Mouse (Mus musculus): ENCODE data around the gene Palld. TPM values are rescaled to one million over a fixed set of nuclear protein-coding genes. Genes with fewer than 3 reads are reported as not detected.

The Palld gene
- total RNA-seq (2017) = 0.70 and 0.74 TPM in 2 replicates

DNA sequence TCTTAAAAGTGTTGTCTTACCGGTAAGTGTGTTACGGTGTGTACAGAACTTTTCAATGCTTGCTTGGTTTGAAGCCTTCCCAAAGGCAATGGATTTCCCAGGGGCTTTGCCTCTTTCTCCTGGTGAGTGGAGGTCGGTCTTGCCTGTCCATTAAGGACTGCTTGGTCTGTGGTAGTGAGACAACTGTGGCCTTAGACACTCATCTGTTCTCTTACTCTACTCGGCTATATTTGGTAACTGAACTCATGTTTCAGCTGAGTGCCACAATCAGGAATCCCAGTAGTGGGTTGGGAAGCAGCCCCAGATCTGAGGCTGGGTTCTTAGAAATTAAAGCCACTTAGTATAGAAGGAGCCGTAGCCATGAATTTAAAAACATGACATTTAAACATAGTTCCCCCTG is at the start of gene Palld:
Gene Palld, minus strand, starts transcription at position 170 of the 400 bp plus-strand sequence.
- no peak for ATAC-seq (ENCODE audit: extremely low read depth, insufficient number of reproducible peaks, low FRiP score, poor library complexity, severe bottlenecking)

DNA sequence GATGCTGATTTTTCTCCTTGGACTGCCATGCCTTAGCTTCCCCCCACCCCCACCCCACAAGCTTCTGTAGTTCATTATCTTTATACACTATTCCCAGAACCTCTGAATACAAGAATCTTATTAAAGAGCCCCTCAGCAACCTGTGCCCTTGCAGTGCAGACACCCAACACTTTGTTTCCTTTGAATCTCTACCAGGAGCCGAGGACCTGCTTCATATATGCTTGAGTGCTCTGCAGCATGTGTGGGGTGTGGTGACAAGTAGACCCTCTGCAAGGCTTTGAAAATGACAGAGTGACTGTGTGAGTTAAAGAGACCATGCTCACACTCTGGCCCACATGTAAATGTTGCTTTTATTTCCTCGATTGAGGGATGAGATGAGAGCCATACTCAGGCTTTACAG is 35.1 kb upstream of the Palld start:
- no peak for ATAC-seq (ENCODE audit: extremely low read depth, insufficient number of reproducible peaks, low FRiP score, poor library complexity, severe bottlenecking)

- ATAC-seq (ENCODE audit: extremely low read depth, insufficient number of reproducible peaks, low FRiP score, poor library complexity, severe bottlenecking) = no peak
Observed at GRCm38 (mm10) chr8:61933243-61933642, 30.8 kb upstream of the Palld start.

DNA sequence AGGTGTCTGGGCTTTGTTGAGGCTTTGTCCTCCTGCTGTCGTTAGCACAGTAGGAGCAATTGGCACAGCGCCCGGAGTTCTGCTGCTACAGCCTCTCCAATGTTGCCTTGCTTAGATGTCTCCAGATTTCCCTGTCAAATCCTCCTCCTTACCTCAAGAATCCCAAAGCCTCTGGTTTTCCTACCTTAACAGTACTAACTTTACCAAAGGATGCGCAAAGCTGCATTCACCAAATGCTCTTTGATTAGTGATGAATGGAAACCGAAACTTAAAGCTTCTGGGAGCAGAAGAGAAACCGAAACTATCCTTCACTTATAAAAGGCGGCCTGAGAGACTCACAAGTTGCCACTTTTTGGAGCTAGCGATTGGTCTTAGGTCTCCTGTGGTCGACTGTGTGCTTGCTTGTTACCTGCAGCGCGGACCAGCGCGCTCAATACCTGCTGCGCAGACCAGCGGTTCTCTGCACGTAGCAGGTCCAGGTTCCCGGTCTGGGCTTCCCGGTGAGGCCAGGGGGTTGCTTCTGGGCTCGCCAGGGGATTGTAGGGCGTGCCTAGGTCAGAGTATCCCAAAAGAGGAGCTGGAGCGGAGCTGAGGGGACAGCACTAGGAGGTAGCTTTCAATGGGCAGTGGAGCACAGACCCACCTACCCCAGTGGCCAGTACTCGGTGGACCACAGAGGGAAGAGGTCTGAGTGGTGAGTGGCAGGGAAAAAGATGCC is 25.4 kb upstream of the Palld start, which contains the start of gene Ddx60:
Gene Ddx60, plus strand, starts transcription at position 311 of the 718 bp plus-strand sequence.
- ATAC-seq (ENCODE audit: extremely low read depth, insufficient number of reproducible peaks, low FRiP score, poor library complexity, severe bottlenecking) = peak; percentile 72

GRCm38 (mm10) chr8:61924518-61924917 is 22.0 kb upstream of the Palld start:
- ATAC-seq (ENCODE audit: extremely low read depth, insufficient number of reproducible peaks, low FRiP score, poor library complexity, severe bottlenecking) = no peak

DNA sequence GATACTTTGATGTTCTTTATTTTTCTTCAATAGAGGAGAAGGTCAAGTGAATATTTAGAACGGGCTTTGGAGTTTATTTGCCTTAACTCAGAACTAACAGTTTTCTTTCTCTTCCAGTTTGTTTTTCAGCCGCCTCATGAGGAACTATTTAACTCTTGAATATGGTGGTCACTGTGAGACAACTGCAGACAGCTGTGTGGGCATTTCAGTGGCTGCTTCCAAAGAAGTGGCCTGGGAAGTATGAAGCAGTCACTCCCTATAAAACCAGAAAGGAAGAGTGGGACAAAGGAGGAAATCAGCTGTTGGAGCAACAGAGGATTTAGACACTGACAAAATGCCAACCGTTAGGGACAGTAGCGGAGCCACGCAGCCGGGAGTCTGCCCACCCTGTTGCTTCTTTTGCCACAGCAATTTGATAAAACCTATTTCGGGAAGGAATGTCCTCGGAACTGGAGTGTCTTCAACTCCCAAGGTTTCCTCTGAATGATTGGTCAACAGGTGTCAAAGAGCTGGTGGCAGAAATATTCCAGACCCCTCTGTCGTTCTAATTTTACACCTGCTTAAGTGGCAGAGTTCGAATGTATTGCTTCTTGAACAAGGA is 19.1 kb upstream of the Palld start:
- ATAC-seq (ENCODE audit: extremely low read depth, insufficient number of reproducible peaks, low FRiP score, poor library complexity, severe bottlenecking) = no peak

GRCm38 (mm10) chr8:61920389-61920788 is 17.9 kb upstream of the Palld start:
- no peak for ATAC-seq (ENCODE audit: extremely low read depth, insufficient number of reproducible peaks, low FRiP score, poor library complexity, severe bottlenecking)

DNA sequence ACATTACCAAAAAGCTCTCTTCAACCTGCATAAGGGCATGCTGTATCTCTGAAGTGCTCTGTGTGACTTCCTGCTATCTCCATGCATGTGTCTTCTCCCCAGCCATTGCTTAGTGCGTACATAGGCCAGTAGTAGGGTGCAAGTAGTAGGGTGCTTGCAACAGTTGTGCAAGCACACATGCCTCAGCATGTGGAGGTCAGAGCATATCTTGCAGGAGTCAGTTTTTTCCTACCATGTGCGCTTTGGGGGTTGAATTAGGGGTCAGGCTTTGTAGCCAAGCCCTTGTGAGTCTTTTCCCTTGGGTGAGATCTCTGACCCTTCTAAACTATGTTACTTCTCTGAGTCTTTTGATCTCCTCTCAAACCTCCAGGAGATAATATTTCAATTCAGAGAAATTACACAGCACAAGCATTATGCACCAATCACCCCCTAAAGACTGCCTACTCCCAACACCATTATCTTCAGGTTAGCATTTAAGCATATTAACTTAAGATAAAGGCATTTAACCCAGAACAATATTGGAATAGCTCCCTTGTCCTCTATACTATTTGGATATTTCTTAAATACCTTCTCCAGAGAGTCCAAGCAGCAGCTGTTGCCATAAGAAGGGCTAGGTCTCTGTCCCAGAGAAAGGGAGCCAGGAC is 16.8 kb upstream of the Palld start:
- ATAC-seq (ENCODE audit: extremely low read depth, insufficient number of reproducible peaks, low FRiP score, poor library complexity, severe bottlenecking) = no peak

DNA sequence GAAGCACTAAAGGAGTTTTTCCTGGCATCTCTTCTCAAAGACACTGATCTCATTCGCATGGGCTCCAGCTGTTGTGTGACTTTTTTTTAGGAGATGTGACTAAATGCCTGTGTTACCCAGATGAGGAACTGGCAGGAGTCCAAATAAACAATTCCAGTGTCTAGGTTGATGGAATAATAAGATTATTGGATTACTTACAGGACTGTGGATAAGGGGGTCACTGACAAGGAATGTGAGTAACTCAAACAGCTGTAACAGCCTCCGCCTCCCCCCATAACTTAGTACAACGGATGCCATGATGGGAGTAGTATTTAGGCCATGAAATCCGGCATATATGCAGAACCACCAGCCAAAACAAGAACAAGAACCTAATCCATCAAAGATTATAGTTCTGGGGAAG is 14.8 kb upstream of the Palld start:
- ATAC-seq (ENCODE audit: extremely low read depth, insufficient number of reproducible peaks, low FRiP score, poor library complexity, severe bottlenecking) = no peak

- no peak for ATAC-seq (ENCODE audit: extremely low read depth, insufficient number of reproducible peaks, low FRiP score, poor library complexity, severe bottlenecking)
Observed at GRCm38 (mm10) chr8:61913957-61914356, 11.5 kb upstream of the Palld start.

DNA sequence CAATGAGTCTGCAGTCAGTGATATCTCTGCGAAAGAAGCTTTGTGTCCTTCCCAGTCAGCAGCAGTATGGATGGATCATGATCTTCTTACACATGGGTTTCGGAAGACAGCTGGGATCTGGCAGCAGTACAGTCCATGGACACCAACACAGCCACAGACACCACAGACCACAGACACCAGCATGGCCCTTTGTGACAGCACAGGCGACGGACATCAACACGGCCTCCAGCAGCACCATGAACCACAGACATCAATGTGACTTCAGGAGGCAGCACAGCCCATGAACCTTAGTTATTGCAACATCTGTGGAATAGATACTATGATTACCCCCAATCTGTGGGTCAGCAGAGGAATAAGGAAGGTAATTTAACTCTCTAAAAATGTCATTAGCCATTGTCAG is 10.3 kb upstream of the Palld start:
- no peak for ATAC-seq (ENCODE audit: extremely low read depth, insufficient number of reproducible peaks, low FRiP score, poor library complexity, severe bottlenecking)

DNA sequence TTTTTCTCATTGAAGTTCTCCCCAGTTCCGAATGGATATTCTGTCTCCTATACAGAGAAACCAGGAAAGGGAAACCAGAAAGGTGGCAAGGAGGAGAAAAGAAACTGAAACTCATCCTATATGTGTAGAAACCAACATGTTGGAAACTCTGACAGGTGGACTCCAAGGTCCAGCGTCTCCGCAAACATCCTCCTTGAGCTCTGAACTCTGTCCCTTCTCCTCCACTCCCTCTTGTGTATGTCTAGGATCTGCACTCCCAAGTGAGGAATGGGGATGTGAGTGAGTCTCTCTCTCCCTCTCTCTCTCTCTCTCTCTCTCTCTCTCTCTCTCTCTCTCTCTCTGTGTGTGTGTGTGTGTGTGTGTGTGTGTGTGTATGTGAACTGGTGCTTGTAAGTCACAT is 6.8 kb upstream of the Palld start:
- ATAC-seq (ENCODE audit: extremely low read depth, insufficient number of reproducible peaks, low FRiP score, poor library complexity, severe bottlenecking) = no peak

GRCm38 (mm10) chr8:61908303-61909215 is 6.1 kb upstream of the Palld start:
- no peak for ATAC-seq (ENCODE audit: extremely low read depth, insufficient number of reproducible peaks, low FRiP score, poor library complexity, severe bottlenecking)

DNA sequence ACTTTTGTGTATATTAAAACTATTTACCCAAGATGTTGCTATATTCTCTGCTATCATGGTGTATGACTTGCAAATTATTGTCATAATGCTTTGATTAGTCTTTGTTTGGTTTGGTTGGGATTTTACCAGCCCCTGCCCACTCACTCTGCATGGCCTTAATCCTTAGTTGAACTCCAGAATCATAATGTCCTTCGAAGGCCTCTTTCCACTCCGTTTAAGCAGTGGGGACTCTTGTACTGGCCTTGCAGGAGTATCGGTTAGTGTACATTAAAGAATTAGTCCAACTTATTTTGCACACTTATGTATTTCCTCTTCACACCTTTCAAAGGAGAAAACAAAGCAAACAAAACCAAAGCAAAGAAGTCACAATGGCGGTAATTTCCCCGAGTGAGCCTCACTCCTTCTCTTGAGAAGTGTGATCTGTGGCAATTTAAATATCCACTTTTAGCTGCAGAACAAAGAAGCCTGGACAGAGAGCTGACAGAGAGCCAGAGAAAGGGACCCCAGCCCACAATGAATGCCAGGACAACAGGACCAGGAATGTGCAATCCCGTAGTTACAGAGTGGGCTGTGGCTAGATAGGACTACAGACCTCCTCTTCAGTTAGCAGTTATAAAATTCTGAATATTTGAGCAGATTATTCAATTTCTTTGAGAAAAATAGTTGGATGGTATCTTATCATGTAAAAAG is 1.3 kb downstream of the Palld start:
- no peak for ATAC-seq (ENCODE audit: extremely low read depth, insufficient number of reproducible peaks, low FRiP score, poor library complexity, severe bottlenecking)

DNA sequence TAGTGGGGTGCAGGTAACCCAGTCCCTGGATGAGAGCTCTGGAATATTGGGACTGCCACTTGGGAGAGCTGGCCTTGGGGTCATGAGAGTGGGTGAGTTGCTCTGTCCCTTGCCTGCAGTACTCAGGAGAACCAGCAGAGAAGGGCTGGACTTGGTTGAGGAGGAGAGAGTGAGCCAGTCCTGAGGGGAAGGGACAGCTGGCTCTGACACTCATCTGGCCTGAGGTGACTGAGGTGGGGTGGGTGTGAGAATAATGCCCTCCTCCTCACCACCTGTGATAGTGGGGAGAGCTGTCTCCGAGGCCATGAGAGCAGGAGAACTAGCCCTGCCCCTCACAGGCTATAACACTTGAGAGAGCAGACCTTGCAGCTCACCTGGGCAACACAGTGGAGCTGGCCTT is 5.1 kb downstream of the Palld start:
- ATAC-seq (ENCODE audit: extremely low read depth, insufficient number of reproducible peaks, low FRiP score, poor library complexity, severe bottlenecking) = 0 out of 2 replicates have a peak, but pooled peaks have one; percentile 19

GRCm38 (mm10) chr8:61896742-61897141 is 5.7 kb downstream of the Palld start:
- ATAC-seq (ENCODE audit: extremely low read depth, insufficient number of reproducible peaks, low FRiP score, poor library complexity, severe bottlenecking) = no peak

- ATAC-seq (ENCODE audit: extremely low read depth, insufficient number of reproducible peaks, low FRiP score, poor library complexity, severe bottlenecking) = peak; percentile 79
Observed at GRCm38 (mm10) chr8:61894062-61894461, 8.4 kb downstream of the Palld start.

- no peak for ATAC-seq (ENCODE audit: extremely low read depth, insufficient number of reproducible peaks, low FRiP score, poor library complexity, severe bottlenecking)
Observed at GRCm38 (mm10) chr8:61877607-61878006, 24.9 kb downstream of the Palld start.

- peak; percentile 33; the same call in 1 of the 2 replicates for ATAC-seq (ENCODE audit: extremely low read depth, insufficient number of reproducible peaks, low FRiP score, poor library complexity, severe bottlenecking)
Observed at GRCm38 (mm10) chr8:61875290-61875689, 27.2 kb downstream of the Palld start.

Data from neutrophil, adult 5-6 weeks (primary cell).